Mouse (Mus musculus): ENCODE measurements around the gene Proser1. TPM values are rescaled to one million over a fixed set of nuclear protein-coding genes. Genes with fewer than 3 reads are reported as not detected.

Proser1 gene
- polyA plus RNA-seq, 1 experiment from 2014 or later = 21.7 TPM

DNA sequence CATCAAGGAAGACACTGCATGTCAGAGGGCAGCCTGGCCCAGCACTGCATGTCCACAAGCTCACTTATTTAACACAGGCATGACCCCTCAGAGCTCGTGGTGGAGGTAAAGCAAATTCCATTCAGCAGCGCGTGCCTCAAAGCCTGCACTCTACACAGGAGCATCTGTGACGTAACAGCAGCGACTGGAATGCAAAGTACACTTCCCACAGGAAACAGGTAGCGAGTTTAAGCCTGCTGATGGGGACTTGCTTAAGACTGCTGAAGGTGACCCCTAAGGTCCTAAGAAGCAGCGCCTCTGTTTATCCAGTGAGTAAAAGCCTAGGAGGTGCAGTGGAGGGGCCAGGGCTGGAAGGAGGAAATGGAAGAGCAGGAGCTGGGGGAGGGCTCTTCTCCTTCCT lies 8.5 kb upstream of the Proser1 start:
- Histone ChIP-seq H3K27me3 (ENCODE audit: control insufficient read depth, insufficient read depth, low read length) (no peaks in the 10 kb centered on the region), H3K9me3 (ENCODE audit: control insufficient read depth, low read depth, low read length) (no peaks in the 10 kb centered on the region), H3K4me1 (ENCODE audit: control insufficient read depth, insufficient read depth, low read length) (no peaks in the 10 kb centered on the region), H3K4me3 (ENCODE audit: low read depth, low read length) (no peak overlapping the region), H3K4me2 (replicated peaks; ENCODE audit: low read depth, low read length) (no peak overlapping the region), H3K9ac (replicated peaks; ENCODE audit: low read depth, low read length) (no peak overlapping the region), H3K36me3 (ENCODE audit: control insufficient read depth, insufficient read depth, low read length) (peaks cover 66% of the 10 kb centered on the region), H3K27ac (ENCODE audit: low read length) (no peak overlapping the region)
- ATAC-seq (ENCODE audit: insufficient number of reproducible peaks, insufficient read depth, low FRiP score, low read depth) = no peak
- 72% methylated on average over 7 of the region's 7 CpGs for WGBS

DNA sequence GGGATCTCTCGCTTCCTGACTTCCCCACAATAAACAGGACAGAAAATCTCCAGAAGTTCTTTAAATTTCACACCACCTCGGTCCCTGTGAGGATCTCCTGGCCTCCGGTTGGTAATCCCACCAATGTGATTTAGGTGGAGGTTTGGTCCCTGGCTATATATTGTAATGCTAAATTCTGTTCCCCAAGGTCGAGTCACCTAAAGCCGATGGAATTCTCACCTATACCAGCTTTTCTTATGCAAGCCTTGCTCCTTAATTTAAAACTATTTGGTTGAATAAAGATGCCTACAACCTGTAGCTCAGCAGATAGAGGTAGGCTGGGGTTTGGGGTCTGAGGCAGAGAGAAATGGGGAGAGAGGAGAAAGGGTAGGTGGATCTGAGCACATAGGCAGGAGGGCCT lies 5.7 kb upstream of the Proser1 start:
- H3K27me3 ChIP-seq (ENCODE audit: control insufficient read depth, insufficient read depth, low read length) = no peaks in the 10 kb centered on the region
- peaks cover 56% of the 10 kb centered on the region for H3K36me3 ChIP-seq (ENCODE audit: control insufficient read depth, insufficient read depth, low read length)
- 65% methylated on average over 5 of the region's 5 CpGs for WGBS
- H3K4me2 ChIP-seq (replicated peaks; ENCODE audit: low read depth, low read length) = no peak overlapping the region
- no peak overlapping the region for H3K4me3 ChIP-seq (ENCODE audit: low read depth, low read length)
- no peak for ATAC-seq (ENCODE audit: insufficient number of reproducible peaks, insufficient read depth, low FRiP score, low read depth)
- H3K27ac ChIP-seq (ENCODE audit: low read length) = no peak overlapping the region
- no peaks in the 10 kb centered on the region for H3K9me3 ChIP-seq (ENCODE audit: control insufficient read depth, low read depth, low read length)
- peaks cover 5% of the 10 kb centered on the region for H3K4me1 ChIP-seq (ENCODE audit: control insufficient read depth, insufficient read depth, low read length)
- no peak overlapping the region for H3K9ac ChIP-seq (replicated peaks; ENCODE audit: low read depth, low read length)

DNA sequence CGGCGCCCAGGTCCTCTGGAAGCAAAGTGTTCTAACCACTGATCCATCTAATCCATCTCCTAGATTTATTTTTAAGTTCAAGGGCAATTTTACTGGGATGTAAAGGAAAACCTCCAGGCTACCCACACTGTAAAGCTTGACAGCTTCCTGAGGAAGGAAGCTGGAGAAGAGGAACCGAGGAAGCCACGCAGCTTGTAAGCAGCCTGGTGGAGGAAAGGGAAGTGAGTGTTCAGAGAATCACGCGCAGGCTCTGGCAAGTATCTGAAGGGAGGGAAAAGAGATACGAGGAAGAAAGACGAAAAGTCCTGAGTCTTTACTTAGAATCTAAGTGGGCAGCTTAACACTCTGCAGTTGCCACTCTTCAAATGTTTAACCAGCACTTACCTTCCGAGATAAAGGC lies 3.4 kb upstream of the Proser1 start:
- Histone ChIP-seq H3K4me3 (ENCODE audit: low read depth, low read length) (no peak overlapping the region), H3K4me1 (ENCODE audit: control insufficient read depth, insufficient read depth, low read length) (peaks cover 5% of the 10 kb centered on the region), H3K27me3 (ENCODE audit: control insufficient read depth, insufficient read depth, low read length) (no peaks in the 10 kb centered on the region), H3K9ac (replicated peaks; ENCODE audit: low read depth, low read length) (no peak overlapping the region), H3K4me2 (replicated peaks; ENCODE audit: low read depth, low read length) (no peak overlapping the region), H3K27ac (ENCODE audit: low read length) (no peak overlapping the region), H3K36me3 (ENCODE audit: control insufficient read depth, insufficient read depth, low read length) (peaks cover 40% of the 10 kb centered on the region), H3K9me3 (ENCODE audit: control insufficient read depth, low read depth, low read length) (no peaks in the 10 kb centered on the region)
- WGBS = 80% methylated on average over 9 of the region's 9 CpGs
- ATAC-seq (ENCODE audit: insufficient number of reproducible peaks, insufficient read depth, low FRiP score, low read depth) = no peak

DNA sequence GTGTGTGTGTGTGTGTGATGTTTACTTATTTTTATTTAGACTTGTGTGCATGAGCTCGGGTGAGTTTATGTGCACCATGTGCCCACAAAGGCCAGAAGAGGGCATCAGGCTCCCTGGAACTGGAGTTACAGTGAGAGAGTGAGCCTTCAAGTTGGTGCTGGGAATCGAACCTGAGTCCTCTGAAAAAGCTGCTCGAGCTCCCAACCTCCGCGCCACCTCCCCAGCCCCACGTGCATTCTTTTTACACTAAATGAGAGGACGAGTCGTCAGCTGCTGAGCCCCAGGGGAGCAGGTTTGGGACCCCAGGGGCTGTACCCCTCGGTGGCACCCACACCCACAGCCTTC lies 793 bp upstream of the Proser1 start:
- Histone ChIP-seq H3K4me2 (replicated peaks; ENCODE audit: low read depth, low read length) (peak overlapping the region; percentile 72), H3K9me3 (ENCODE audit: control insufficient read depth, low read depth, low read length) (no peaks in the 10 kb centered on the region), H3K27ac (ENCODE audit: low read length) (peak overlapping the region; percentile 77), H3K4me3 (ENCODE audit: low read depth, low read length) (peak overlapping the region; percentile 96), H3K27me3 (ENCODE audit: control insufficient read depth, insufficient read depth, low read length) (no peaks in the 10 kb centered on the region), H3K4me1 (ENCODE audit: control insufficient read depth, insufficient read depth, low read length) (peaks cover 22% of the 10 kb centered on the region), H3K36me3 (ENCODE audit: control insufficient read depth, insufficient read depth, low read length) (peaks cover 23% of the 10 kb centered on the region), H3K9ac (replicated peaks; ENCODE audit: low read depth, low read length) (peak overlapping the region; percentile 86)
- ATAC-seq (ENCODE audit: insufficient number of reproducible peaks, insufficient read depth, low FRiP score, low read depth) = no peak; the same call in 1 of the 2 replicates
- 4% methylated on average over 9 of the region's 9 CpGs for WGBS

DNA sequence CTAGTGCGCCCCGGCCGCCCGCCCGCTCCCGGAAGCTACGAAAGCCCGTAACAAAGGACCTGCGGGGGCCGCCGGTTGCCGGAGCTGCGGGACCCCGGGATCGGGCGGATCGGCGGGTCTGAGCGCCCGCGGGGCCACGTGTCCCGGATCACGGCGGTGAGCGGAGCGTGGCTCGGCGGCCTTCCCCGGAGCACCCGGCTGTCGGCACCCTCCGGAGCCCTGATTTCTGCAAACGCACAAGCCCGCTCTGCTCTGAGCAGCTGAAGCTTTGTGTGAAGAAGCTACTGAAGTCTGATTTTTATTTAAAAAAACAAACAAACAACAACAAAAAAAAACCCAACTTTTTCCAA lies 274 bp downstream of the Proser1 start:
- under 1% methylated on average over 35 of the region's 35 CpGs for WGBS

DNA sequence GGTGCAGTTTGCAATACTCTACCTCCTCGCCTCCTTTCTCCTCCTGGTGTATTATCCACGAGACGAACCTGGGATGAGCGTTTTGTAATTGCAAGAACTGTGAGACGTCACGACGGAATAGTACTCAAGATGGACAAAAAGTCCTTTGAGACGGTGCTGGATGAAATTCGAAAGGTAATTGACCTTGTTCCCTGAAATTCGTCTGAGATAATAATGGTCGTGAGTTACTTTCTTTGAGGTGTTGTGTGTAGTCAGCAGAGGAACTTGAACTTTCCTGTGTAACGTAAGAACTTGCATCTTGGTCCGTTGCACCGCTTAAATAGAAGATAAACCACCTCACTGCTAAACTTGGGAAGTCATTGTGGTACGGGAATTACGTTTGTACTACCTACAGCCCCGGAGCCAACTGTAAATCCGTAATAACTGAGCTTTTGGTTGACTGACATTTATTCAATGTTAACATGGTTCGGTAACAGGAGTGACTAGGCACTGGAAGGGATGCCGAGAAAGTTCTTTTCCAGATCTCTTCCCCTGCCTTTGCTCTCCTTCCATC lies 756 bp downstream of the Proser1 start:
- H3K27ac ChIP-seq (ENCODE audit: low read length) = no peak overlapping the region
- peak overlapping the region; percentile 96 for H3K4me3 ChIP-seq (ENCODE audit: low read depth, low read length)
- no peaks in the 10 kb centered on the region for H3K27me3 ChIP-seq (ENCODE audit: control insufficient read depth, insufficient read depth, low read length)
- 0% methylated on average over 20 of the region's 20 CpGs for WGBS
- H3K9ac ChIP-seq (replicated peaks; ENCODE audit: low read depth, low read length) = peak overlapping the region; percentile 86
- peak overlapping the region; percentile 80 for H3K4me2 ChIP-seq (replicated peaks; ENCODE audit: low read depth, low read length)
- H3K9me3 ChIP-seq (ENCODE audit: control insufficient read depth, low read depth, low read length) = no peaks in the 10 kb centered on the region
- ATAC-seq (ENCODE audit: insufficient number of reproducible peaks, insufficient read depth, low FRiP score, low read depth) = no peak
- H3K4me1 ChIP-seq (ENCODE audit: control insufficient read depth, insufficient read depth, low read length) = peaks cover 22% of the 10 kb centered on the region
- H3K36me3 ChIP-seq (ENCODE audit: control insufficient read depth, insufficient read depth, low read length) = peaks cover 15% of the 10 kb centered on the region

More for the DNA sequence above, 274 bp downstream of the Proser1 start:
- peak overlapping the region; percentile 77 for H3K27ac ChIP-seq (ENCODE audit: low read length)
- peak overlapping the region; percentile 86 for H3K9ac ChIP-seq (replicated peaks; ENCODE audit: low read depth, low read length)
- peaks cover 15% of the 10 kb centered on the region for H3K36me3 ChIP-seq (ENCODE audit: control insufficient read depth, insufficient read depth, low read length)
- no peaks in the 10 kb centered on the region for H3K9me3 ChIP-seq (ENCODE audit: control insufficient read depth, low read depth, low read length)
- peak overlapping the region; percentile 96 for H3K4me3 ChIP-seq (ENCODE audit: low read depth, low read length)
- H3K4me2 ChIP-seq (replicated peaks; ENCODE audit: low read depth, low read length) = peak overlapping the region; percentile 80
- no peaks in the 10 kb centered on the region for H3K27me3 ChIP-seq (ENCODE audit: control insufficient read depth, insufficient read depth, low read length)
- peaks cover 22% of the 10 kb centered on the region for H3K4me1 ChIP-seq (ENCODE audit: control insufficient read depth, insufficient read depth, low read length)
- peak; percentile 53 for ATAC-seq (ENCODE audit: insufficient number of reproducible peaks, insufficient read depth, low FRiP score, low read depth)

DNA sequence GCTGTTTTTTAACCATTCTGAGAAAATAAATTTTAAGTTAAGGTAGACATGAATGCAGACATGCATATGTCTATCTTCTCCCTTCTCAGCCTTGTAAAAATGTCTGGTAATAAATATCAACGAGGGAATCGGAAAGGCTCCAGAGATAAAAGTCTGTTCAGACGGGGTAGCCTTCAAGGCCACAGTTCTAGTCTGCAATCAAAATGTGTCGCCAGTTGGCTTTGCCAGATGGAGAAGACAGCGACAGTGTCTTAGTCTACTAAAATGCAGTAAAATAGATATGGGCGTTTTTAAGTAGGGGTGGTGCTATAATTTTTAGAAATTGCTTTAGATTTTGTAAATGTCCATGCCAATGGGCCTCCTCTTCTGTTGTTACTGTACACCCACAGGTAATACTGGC lies 1.9 kb downstream of the Proser1 start:
- no peaks in the 10 kb centered on the region for H3K27me3 ChIP-seq (ENCODE audit: control insufficient read depth, insufficient read depth, low read length)
- peak overlapping the region; percentile 80 for H3K4me2 ChIP-seq (replicated peaks; ENCODE audit: low read depth, low read length)
- peaks cover 22% of the 10 kb centered on the region for H3K4me1 ChIP-seq (ENCODE audit: control insufficient read depth, insufficient read depth, low read length)
- ATAC-seq (ENCODE audit: insufficient number of reproducible peaks, insufficient read depth, low FRiP score, low read depth) = no peak
- H3K9me3 ChIP-seq (ENCODE audit: control insufficient read depth, low read depth, low read length) = no peaks in the 10 kb centered on the region
- WGBS = 43% methylated on average over 6 of the region's 6 CpGs
- peak overlapping the region; percentile 96 for H3K4me3 ChIP-seq (ENCODE audit: low read depth, low read length)
- peaks cover 11% of the 10 kb centered on the region for H3K36me3 ChIP-seq (ENCODE audit: control insufficient read depth, insufficient read depth, low read length)
- 0 out of 2 replicates have a peak overlapping the region, but pooled peaks have one; percentile 14 for H3K9ac ChIP-seq (replicated peaks; ENCODE audit: low read depth, low read length)
- no peak overlapping the region for H3K27ac ChIP-seq (ENCODE audit: low read length)

DNA sequence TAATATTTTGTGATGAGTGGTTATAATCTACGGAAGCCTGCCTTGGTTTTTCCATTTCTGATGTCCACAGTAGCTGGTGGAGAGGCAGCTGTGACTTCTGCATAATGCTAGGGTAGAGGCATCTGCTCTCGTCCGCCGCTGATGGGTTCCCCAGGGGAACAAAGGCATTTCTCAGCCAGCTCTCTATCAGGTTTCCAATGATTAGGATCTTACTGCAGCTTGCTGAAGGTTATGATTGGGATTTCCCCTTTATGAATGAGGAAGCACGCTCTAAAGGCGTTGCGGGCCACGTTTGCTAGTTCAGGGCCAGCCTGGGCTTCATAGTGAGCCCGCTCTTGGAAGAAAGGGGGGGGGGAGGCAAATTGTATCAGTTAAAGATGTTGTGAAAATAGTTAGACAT lies 3.0 kb downstream of the Proser1 start:
- H3K9me3 ChIP-seq (ENCODE audit: control insufficient read depth, low read depth, low read length) = no peaks in the 10 kb centered on the region
- no peak overlapping the region for H3K4me2 ChIP-seq (replicated peaks; ENCODE audit: low read depth, low read length)
- no peak overlapping the region for H3K27ac ChIP-seq (ENCODE audit: low read length)
- peaks cover 22% of the 10 kb centered on the region for H3K4me1 ChIP-seq (ENCODE audit: control insufficient read depth, insufficient read depth, low read length)
- H3K36me3 ChIP-seq (ENCODE audit: control insufficient read depth, insufficient read depth, low read length) = peaks cover 9% of the 10 kb centered on the region; the same call in 1 of the 2 replicates
- H3K4me3 ChIP-seq (ENCODE audit: low read depth, low read length) = no peak overlapping the region
- no peak for ATAC-seq (ENCODE audit: insufficient number of reproducible peaks, insufficient read depth, low FRiP score, low read depth)
- WGBS = 74% methylated on average over 9 of the region's 9 CpGs
- no peak overlapping the region for H3K9ac ChIP-seq (replicated peaks; ENCODE audit: low read depth, low read length)
- no peaks in the 10 kb centered on the region for H3K27me3 ChIP-seq (ENCODE audit: control insufficient read depth, insufficient read depth, low read length)

DNA sequence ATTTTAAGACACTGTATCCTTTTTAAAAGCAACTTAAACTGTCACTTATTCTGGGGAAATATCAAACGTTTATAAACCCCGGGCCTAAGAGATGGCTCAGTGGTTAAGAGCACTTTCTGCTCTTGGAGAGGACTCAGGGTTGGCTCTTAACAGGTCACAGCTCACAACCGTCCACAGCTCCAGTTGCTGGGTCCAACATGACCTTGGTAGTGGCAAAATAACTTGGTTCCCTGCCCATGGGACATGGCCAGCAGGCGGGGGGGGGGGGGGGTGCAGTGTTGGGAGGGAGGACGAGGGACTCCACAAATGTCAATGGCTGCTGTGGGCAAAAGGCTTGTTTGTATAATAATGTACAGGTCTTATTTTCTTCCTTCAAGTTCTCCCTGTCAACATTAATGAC lies 3.9 kb downstream of the Proser1 start:
- ATAC-seq (ENCODE audit: insufficient number of reproducible peaks, insufficient read depth, low FRiP score, low read depth) = no peak

More for the DNA sequence above, 3.9 kb downstream of the Proser1 start:
- H3K36me3 ChIP-seq (ENCODE audit: control insufficient read depth, insufficient read depth, low read length) = peaks cover 16% of the 10 kb centered on the region
- H3K4me1 ChIP-seq (ENCODE audit: control insufficient read depth, insufficient read depth, low read length) = peaks cover 18% of the 10 kb centered on the region
- no peak overlapping the region for H3K4me3 ChIP-seq (ENCODE audit: low read depth, low read length)
- no peak overlapping the region for H3K9ac ChIP-seq (replicated peaks; ENCODE audit: low read depth, low read length)
- H3K27ac ChIP-seq (ENCODE audit: low read length) = no peak overlapping the region
- 73% methylated on average over 5 of the region's 5 CpGs for WGBS
- no peaks in the 10 kb centered on the region for H3K9me3 ChIP-seq (ENCODE audit: control insufficient read depth, low read depth, low read length)
- no peak overlapping the region for H3K4me2 ChIP-seq (replicated peaks; ENCODE audit: low read depth, low read length)
- H3K27me3 ChIP-seq (ENCODE audit: control insufficient read depth, insufficient read depth, low read length) = no peaks in the 10 kb centered on the region

Measured in stomach, embryonic 14.5 days (tissue).